Mouse (Mus musculus) layer of hippocampus, postnatal 10 days (tissue): ENCODE measurements around the gene Scamp3. TPM values are rescaled to one million over a fixed set of nuclear protein-coding genes. Genes with fewer than 3 reads are reported as not detected.
A peak's percentile ranks its signal among the peaks of the same experiment; 100 is the strongest.
"Not testable (repeated sequence)": the region's sequence is repeated elsewhere in the genome, so short reads cannot be mapped to it uniquely, and the experiment has no call there.

ENCODE experiments used
- DNase-seq, 2 experiments: peaks; one replicate each; pipeline ENCODE4 v3.0.0; 2021; ENCODE audit warnings: low spot score in 2 of 2
- long read RNA-seq: library from polyadenylated mRNA; stranded (forward); transcript quantifications from one replicate; pipeline ENCODE4 v2.0.0, GENCODE M21; 2023
- total RNA-seq, 2 experiments: library from RNA; stranded (reverse); gene quantifications; 2 replicates each; pipeline ENCODE4 v1.2.3; 2021

Gene Scamp3
- 10 to 100 TPM; 79.4 to 79.6 TPM for total RNA-seq
- long read RNA-seq, transcript Scamp3-203 (9 exons, 1,475 nt): minor isoform, 35 of 114 reads
- long read RNA-seq, transcript Scamp3-201 (9 exons, 1,489 nt): major isoform, 56 of 114 reads
- long read RNA-seq, partial matches to known transcripts: 7 of 114 reads
- long read RNA-seq, other reads (novel, unspliced or antisense): 16 of 114 reads

DNA sequence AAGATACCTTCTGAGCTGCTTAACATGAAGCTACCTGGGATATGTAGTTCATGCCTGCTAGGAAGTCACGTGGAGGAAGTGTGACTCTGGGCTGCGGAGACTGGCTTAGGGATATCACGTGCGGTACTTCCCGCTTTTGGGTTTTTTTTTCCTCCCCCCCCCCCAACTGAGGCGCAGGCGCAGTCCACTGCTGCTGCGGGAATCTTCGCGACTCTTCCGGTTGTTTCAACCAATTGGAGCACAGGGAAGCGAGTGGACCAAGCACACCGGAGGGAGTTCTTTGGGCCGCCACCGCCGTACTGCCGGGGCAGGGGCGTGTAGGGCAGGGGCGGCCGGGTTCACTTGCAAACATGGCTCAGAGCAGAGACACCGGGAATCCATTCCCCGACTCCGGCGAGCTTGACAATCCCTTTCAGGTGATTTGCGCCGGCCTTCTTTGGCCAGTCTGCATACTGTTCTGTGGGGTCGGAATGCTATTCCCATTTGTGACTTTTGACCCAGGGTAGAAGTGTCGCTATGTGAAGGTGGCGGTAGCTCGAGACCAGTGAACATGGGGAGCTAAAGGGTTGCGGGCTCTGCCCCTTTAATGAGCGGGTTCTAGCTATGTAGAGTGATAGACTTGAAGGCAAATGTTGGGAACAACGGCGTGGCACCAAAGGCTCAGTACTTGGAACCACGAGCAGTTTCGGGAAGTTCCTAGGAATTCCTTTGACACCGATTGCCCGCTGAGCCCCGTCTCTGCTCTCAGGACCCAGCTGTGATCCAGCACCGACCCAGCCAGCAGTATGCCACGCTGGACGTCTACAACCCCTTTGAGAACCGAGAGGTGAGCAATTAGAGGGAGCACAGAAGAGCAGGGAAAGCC is at the start of gene Scamp3:
TSS of gene Scamp3 (plus strand) at position 232 of the 865 bp plus-strand sequence.
- DNase-seq: peak; percentile 77 to 86

DNA sequence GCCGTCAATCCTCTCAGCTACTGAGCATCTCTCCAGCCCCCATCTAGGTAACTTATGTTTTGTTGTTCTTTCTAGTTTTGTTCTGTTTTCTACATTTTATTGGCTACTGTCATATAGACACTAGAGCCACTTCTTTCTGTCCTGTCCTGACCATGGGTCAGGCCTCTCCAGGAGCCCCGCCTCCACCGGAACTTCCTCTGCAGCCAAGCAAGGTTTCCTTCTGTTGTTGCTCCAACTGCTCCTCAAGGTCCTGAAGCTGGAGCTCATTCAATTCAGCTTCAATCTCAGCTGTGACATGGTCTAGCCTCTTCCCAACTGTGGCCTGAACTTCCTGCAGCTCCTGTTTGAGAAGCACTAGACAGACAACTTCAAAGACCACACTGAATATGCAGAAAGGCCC is 47.4 kb upstream of the Scamp3 start:
- no peak for DNase-seq

DNA sequence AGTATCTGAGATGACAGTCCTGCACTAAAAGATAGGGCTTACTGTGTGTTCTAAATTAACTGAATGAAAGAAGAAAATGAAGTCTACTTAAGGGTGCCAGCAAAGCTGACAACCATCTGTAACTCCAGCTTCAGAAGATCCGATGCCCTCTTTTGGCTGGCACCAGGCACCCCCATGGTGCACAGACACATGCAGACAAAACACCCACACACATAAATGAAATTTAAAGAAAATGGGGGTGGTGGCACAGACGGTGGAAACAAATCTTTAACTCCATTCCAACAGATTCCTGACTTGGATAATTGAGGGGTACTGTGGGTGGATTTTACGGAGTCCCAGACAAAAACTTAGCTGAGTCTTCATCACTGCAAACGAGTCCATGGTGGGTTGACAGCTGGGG is 45.5 kb upstream of the Scamp3 start:
- no peak for DNase-seq

DNA sequence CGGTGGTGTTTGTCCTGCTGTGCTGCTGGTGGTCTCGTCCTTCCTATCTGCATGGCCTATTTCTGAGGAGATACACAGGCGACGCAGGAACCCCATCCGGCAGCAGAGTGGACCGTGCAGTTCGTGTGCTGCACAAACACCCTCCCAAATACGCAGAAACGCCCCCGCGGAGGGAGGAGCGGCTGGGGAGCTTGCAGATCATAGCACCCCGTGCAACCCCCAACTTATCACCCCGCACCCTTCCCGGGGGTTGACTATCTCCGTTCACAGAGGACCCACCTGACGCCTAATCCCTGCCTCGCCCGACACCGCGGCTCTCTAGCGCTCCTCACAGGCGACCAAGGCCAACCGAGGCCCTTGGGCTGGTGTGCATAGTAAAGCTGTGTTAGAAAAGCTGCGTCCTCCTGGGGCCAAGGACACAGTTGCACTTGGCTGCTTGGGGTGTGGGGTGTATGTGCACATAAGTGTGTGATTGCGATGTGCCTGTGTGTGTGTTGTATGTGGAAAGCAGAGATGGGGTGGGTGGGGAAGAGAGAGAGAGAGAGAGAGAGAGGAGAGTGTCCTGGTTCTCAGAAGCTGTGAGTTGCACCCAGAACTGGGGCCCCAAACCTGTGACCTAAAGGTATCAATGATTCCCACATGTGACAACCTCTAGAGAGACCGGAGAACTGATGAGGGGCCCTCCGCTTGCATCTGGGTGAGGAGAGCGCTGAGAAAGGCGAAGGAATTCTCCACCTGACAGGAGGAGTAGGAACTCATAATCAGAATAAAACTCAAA is 44.8 kb upstream of the Scamp3 start:
- peak; percentile 55 to 72 for DNase-seq

DNA sequence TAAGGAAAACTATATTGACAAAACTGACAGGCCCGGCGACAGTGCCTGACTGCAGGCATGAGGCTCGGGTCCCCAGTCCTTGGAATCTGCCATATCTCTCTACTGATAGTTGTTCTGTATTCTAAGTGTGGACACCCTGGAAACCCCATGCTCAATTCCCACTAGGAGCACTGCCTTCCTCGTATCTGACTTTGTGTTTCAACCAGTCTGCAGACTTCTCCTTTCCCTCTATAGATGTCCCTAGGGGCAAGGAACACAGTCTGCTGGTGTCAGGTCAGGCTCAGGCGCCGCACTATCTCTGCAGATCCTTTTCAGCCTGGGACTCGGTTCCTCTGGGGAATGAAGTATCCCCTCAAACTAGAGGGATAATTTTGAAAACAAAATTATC is 44.2 kb upstream of the Scamp3 start:
- no peak for DNase-seq

DNA sequence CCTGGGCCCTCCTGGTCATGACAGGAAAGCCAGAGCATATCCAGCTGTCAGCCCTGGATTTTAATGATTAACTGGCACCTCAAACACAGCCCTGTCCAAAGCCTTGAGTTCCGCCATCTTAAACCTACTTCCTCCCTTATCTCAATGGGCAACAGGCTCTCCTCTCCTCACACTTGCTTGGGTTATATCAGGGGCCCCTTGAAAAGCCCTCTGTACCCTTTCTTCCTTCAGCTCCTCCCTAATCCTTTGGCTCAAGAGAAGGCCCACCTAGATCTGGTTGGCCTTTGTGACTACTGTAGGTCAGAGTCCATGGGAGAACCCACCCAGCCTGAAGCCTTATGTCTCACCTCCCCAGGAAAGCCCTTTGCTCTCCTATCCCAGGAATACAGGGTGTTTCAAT is 43.5 kb upstream of the Scamp3 start:
- no peak for DNase-seq

DNA sequence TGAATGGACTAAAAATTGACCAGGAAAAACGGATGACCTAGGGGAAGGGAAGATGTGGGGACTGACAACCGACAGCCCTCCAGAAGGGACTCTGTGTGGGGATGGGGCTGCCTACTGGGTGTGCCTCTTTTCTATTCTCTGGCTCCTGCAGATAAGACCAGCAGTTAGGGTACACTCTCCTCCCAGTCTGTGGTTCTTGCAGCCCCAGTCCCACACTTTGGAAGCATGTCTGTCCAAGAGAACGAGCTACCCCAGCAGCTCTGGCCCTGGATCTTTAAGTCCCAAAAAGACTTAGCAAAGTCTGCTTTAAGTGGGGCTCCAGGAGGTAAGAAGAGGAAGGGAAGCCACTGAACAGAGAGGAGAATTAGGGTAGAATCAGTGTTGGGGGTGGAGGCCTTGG is 41.3 kb upstream of the Scamp3 start, which contains the start of gene Pklr:
TSS of gene Pklr (plus strand) at position 185 of the 400 bp plus-strand sequence.
- DNase-seq: no peak

DNA sequence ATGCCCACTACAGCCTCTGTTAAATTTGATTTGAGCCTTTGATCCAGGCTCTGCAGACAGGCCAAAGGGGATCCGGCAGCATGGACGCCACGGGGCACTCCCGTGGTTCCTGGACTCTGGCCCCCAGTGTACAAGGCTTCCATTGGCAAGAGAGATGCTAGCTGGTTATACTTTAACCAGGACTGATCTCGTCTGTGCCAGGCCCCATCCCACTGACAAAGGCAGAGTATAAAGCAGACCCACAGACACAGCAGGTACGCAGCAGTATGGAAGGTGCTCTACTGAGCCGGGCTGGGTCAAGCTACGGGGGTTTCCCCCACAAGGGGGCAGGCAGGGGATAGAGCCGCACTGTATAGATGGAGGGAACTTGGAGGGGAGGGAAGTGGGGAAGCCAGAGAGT is 40.9 kb upstream of the Scamp3 start:
- no peak for DNase-seq

DNA sequence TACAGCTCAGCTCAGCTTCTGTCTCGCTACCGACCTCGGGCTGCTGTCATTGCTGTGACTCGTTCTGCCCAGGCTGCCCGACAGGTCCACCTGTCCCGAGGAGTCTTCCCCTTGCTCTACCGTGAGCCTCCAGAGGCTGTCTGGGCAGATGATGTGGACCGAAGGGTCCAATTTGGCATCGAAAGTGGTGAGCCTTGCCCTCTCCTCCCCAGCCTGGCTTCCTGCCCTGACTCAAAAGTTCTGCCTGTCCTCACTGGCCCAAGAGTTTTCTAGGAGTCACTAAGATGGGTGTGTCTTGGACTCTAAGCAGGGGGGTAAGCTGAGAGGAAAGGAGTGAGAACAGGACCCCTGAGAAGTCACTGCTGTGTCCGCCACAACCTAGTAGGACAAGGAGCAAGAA is 32.5 kb upstream of the Scamp3 start:
- no peak for DNase-seq

DNA sequence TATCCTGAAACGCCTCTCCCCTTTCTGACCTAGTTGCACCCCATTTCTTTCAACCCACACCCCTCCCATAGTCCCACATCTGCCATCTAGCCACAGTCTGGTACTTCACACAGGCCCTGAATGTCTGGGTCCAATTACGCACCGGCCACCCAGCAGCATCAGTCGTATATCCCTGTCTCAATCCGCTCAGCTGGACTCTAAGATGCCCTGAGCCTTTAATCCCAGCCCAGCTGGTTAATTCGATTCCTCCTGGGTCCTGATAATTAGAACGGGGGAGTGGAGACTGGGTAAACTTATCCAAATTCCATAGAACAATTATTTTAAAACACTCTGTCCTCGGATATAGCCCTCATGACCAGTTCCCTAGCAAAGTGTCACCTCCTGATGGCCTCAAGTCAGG is 31.7 kb upstream of the Scamp3 start:
- DNase-seq: no peak

DNA sequence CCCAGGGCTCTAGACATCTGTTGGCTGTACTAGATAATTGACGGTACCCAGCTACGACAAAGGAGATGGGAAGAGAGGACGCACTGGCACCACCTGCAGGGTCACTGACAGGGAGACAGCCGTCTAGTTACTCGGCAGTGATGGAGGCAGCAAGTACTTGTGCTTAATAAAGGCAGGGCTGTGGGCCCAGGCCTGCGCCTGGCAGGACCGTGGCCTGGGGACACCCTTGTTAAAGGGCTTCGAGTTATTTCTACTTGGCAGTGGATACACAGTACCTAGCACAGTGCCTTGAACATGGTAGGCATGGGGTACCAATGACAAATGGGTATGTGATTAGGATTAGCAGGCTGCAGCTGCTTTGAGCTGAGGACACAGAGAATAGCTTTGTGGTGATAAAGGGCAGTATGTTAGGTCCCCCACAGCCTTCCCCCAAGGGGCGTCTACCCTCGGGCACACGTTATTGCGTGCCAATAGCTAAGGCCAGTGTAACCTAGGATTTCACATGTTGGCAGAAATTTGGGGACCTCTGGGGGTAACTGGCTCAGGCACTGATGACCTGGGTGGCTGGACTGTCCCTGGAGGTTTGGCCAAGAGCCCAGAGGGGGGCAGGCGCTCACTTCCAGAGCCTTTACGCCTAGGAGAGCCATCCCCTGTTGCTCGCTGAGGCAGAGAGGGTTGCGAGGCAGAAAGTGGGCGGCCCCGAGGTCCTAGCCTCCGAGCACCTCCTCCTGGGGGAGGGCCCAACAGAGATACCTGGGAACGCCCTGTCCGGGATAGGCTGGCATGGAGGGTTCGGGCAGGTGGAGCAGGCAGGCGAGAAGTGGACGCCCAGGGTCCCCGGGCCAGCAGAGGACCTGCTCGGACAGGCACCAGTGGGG is 29.9 kb upstream of the Scamp3 start:
- DNase-seq: no peak

DNA sequence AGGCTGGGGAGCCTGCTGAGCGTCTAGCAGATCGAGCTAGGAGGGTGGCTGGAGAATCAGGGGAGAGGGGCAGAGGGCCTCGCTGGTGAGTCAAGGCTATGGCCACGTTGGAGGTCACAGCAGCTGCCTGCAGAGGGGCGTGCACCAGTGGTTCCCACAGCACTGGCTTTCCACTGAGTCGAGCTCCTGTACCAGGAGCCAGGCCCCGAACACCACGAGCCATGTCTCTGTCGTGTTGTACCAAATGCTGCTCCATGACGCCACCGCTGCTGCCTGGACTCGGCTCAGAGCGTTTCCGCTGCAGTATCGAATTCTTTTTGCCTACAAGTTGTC is 29.3 kb upstream of the Scamp3 start:
- no peak for DNase-seq

DNA sequence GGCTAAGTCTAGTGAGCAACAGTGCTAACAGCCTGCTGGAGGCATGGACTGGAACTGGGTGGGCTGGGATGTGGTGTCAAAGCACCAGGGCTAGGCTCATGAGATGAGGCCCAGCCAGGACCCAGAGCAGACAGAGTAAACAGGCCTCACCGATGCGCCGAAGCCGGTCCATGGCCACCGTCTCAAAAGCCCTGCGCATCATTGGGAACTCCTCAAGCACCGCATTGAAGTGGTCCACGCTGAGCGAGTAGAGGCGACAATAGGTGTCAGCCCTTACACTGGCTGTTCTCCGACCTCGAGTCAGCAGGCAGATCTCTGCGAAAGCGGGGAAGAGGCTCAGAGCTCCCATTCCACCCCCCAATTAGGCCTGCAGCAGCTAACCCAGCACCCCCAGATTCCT is 28.7 kb upstream of the Scamp3 start:
- DNase-seq: no peak

DNA sequence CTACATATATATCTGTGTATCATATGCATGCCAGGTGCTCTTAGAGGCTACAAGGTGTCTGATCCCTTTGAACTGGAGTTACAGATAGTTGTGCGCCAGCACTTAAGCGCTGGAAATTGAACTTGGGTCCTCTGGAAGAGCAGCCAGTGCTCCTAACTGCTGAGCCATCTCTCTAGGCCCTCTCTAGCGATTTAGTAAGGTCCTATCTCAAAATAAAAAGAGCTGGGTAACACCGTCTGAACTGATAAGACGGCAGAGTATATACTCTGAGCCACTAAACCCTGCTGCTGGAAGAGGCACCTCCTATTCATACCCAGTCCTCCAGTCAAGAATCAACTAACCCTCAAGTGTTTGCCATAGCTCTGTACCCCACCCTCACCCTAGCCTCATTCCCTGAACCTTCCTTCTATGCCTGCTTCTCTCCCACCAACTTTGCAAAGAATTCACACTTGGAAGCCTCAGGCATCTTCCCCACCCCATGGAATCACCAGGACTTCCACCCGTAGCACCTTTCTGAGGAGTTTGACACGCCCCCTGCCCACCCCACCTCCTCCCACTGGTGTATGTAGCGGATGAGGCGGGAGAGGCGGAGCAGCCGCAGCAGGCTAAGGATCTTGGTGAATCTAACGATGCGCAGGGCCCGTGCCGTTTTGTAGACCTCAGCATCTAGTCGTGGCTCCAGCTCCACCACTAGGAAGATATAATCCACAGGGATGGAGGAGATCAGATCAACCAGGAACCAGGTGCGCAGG is 25.0 kb upstream of the Scamp3 start:
- DNase-seq: no peak

DNA sequence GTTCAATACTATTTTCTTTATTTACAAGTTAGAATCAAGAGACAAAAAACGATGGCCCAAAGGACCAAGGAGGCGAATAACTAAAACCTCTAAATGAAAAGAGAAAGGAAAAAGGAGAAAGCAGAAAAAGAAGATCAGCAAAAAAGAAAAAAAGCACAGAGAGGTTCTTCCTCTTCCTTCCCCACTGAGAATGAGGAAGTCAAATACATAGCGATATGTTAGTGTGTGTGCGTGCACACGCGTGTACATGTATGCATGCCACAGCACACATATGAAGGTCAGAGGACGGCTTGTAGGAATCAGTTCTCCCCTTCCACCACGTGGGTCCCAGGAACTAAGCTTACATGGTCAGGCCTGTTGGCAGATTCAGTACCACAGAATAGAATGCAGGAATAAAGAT is 20.3 kb upstream of the Scamp3 start:
- DNase-seq: no peak

DNA sequence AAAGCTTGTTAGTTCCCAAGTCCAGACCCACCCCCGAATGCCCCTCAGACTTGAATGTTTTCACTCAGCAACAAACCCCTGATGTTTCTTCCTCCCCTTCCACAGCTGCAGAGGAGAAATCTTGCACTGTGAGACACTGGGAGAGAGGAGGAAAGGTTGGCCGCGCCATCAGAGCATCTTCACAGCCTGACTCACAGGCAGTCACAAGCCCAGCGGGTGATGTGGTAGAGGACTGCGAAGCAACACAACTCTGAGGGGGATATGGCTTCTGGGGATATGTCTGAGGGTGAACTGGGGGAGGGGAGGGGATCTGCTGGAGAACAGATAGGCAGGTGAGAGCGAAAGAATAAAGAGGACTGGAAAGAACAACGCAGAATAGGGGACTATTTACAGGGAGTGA is 18.6 kb upstream of the Scamp3 start:
- DNase-seq: no peak

DNA sequence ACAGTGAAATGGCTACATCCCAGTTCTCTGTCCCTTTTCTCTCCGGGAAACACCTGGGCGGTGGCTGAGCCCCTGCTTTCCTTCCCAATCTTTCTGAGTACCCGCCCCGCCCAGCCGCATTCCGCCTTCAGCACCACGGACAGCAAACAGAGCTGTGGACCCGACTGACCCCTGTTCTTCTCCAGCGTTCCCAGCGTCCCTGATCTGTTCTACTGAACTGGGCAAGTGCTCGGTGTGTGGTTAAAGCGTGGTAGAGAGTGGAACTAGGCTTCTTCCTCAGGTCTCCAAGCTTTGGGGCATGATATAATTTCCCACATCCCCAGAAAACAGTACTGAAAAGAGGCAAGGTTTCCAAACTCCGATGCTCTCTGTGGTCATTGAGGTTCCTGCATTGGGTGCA is 18.1 kb upstream of the Scamp3 start:
- DNase-seq: peak; percentile 41

DNA sequence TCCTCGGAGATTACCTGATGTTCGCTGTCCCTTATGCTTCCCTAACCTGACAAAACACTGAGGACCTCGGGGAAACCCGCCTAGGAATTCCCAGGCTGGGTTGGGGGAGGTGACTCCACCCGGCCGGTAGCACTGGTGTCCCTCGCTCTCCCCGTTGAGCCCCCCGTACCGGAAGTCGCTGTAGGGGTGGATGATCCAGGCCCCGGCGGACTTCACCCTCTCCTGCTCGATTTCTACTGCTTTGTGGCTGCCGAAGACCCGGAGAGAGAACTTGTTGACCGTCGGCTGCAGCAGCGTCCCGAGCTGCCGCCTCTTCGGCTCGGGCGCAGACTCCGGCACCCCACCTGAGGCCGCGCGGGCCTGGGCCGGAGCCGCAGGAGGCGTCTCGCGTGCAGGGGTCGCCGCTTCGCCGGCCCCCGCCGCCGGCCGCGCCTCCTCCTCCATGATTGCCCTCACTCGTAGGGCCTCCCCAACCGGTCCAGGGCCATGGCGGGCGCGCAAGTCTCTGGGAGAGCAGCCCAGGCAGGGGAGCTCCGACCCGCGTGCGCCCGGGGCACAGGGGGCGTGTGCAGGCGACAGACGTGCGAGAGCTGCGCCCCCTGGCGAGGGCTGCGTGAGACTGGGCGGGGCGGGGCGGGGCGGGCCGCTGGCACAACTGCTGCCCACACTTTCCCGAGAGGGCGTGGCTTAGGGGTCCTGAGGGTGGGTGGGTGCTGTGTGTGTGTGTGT is 17.5 kb upstream of the Scamp3 start, which contains the start of gene Hcn3:
TSS of gene Hcn3 (minus strand) at position 581 of the 729 bp plus-strand sequence.
- DNase-seq: peak; percentile 70 to 79

DNA sequence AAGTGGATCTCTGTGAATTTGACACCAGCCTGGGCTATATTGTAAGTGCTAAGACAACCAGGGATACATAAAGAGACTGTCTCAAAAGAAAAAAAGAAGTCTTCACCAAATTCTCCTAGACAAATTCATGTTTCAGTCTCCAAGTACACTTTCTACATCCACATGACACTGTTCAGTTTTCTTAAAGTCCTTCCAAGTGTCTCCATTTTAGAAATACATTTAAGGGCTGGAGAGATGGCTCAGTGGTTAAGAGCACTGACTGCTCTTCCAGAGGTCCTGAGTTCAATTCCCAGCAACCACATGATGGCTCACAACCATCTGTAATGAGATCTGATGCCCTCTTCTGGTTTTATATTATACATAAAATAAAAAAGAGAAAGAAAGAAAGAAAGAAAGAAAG is 16.1 kb upstream of the Scamp3 start:
- not testable (repeated sequence) for DNase-seq

DNA sequence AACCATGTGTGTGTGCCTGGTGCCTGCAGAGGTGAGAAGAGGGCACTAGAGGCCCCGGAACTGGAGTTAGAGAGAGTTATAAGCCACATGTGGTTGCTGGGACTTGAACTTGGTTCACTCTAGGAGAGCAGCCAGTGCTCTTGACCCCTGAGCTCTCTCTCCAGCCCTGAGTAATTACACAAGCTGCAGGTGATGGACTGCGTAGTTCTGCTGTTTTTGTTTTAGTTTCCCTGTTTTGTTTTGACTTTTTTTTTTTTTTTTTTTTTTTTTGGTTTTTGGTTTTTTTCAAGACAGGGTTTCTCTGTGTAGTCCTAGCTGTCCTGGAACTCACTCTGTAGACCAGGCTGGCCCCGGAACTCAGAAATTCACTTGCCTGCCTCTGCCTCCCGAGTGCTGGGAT is 15.5 kb upstream of the Scamp3 start:
- no peak for DNase-seq
